ENCODE assay signal across 10 mouse cellular contexts in the genomic region with DNA sequence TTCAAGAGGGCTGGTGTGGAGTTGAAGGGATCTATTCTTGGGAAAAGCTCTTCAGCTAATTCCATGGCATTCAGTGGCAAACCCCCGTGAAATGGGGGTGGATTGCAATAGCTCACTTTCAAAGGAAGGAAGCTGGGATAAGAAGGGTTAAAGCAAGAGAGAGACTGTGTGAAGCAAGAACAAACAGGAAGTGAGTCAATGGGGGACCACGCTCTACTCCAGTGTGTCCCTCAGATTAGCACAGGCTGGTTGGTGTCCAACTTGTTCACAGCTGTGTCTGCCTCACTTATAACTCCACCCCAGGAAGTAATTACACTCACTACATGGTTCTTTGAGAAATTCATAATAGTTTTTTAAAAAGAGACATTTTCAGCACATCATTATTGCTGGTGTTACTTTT. TPM values are rescaled to one million over a fixed set of nuclear protein-coding genes. Genes with fewer than 3 reads are reported as not detected.
A peak's percentile ranks its signal among the peaks of the same experiment; 100 is the strongest.
DNase-seq lines count a peak whose midpoint lies in the region; ATAC-seq lines count a peak whose summit lies in the region.
"Had no signal": no experiment of that assay in that cellular context is flagged by ENCODE, and none has a peak within 500 bp of the region (broad histone marks: within the 10 kb centered on the region; RNA-seq: fewer than 3 reads in every experiment).

No protein-coding gene starts in this region.

- H3K27ac ChIP-seq in heart, embryonic 12.5 days (ENCODE audit: poor library complexity, severe bottlenecking), result 0 out of 2 replicates have a peak overlapping the region, but pooled peaks have one; percentile 3
- no peak overlapping the region for H3K27ac ChIP-seq in forebrain, embryonic 12.5 days
- H3K27ac ChIP-seq: embryonic facial prominence, embryonic 15.5 days; gastrocnemius, adult 2 months had no signal

- no peaks in the 10 kb centered on the region for H3K36me3 ChIP-seq in heart, embryonic 12.5 days
- no peaks in the 10 kb centered on the region for H3K36me3 ChIP-seq in megakaryocyte, embryonic 14.5 days (replicated peaks; ENCODE audit: low read length)
- H3K36me3 ChIP-seq in forebrain, embryonic 12.5 days (replicated peaks), result no peaks in the 10 kb centered on the region
- H3K36me3 ChIP-seq: embryonic facial prominence, embryonic 15.5 days had no signal

- H3K4me2 ChIP-seq in heart, embryonic 12.5 days, result no peak overlapping the region
- H3K4me2 ChIP-seq in forebrain, embryonic 12.5 days, result no peak overlapping the region
- H3K4me2 ChIP-seq: embryonic facial prominence, embryonic 15.5 days had no signal

- no peak overlapping the region for H3K9ac ChIP-seq in heart, embryonic 12.5 days
- H3K9ac ChIP-seq in forebrain, embryonic 12.5 days, result no peak overlapping the region
- H3K9ac ChIP-seq: embryonic facial prominence, embryonic 15.5 days had no signal

- 0 out of 2 replicates have a peak, but pooled peaks cover 3% of the 10 kb centered on the region for H3K9me3 ChIP-seq in heart, embryonic 12.5 days (replicated peaks)
- peaks cover 41% of the 10 kb centered on the region for H3K9me3 ChIP-seq in megakaryocyte, embryonic 14.5 days
- H3K9me3 ChIP-seq in forebrain, embryonic 12.5 days, result 0 out of 2 replicates have a peak, but pooled peaks cover 2% of the 10 kb centered on the region
- H3K9me3 ChIP-seq: embryonic facial prominence, embryonic 15.5 days had no signal

- intact Hi-C loops in heart, postnatal 25 days (cut with DNase I), result no loop called here
- intact Hi-C loops in left cerebral cortex, postnatal 10 days (cut with DNase I), result no loop called here

- no peak overlapping the region for H3K4me3 ChIP-seq in heart, embryonic 12.5 days
- peak overlapping the region; percentile 28 for H3K4me3 ChIP-seq in megakaryocyte, embryonic 14.5 days (replicated peaks)
- no peak overlapping the region for H3K4me3 ChIP-seq in forebrain, embryonic 12.5 days (replicated peaks)
- H3K4me3 ChIP-seq: embryonic facial prominence, embryonic 15.5 days; gastrocnemius, adult 2 months had no signal

- 30% methylated on average over 2 of the region's 2 CpGs for WGBS in heart, embryonic 12.5 days
- 19% methylated on average over 2 of the region's 2 CpGs for WGBS in forebrain, embryonic 12.5 days

- no peak for ATAC-seq in heart, embryonic 12.5 days (ENCODE audit: insufficient number of reproducible peaks, low FRiP score)
- ATAC-seq in forebrain, embryonic 12.5 days (ENCODE audit: low FRiP score), result no peak

- DNase-seq in heart, adult 11 months, result peak; percentile 95
- DNase-seq in heart, postnatal 25 days (ENCODE audit: low spot score), result no peak
- peak; percentile 95 for DNase-seq in 416B (ENCODE audit: low read depth)
- DNase-seq in urinary bladder, postnatal 4 days (ENCODE audit: low spot score in 2 of 2), result no peak
- DNase-seq in left cerebral cortex, postnatal 10 days (ENCODE audit: extremely low spot score in 1 of 2, low spot score in 2 of 2), result no peak
- DNase-seq: gastrocnemius, adult 2 months had no signal

- no peaks in the 10 kb centered on the region for H3K27me3 ChIP-seq in heart, embryonic 12.5 days (replicated peaks)
- H3K27me3 ChIP-seq in megakaryocyte, embryonic 14.5 days (replicated peaks), result peaks cover 9% of the 10 kb centered on the region
- H3K27me3 ChIP-seq in forebrain, embryonic 12.5 days, result no peaks in the 10 kb centered on the region
- H3K27me3 ChIP-seq: embryonic facial prominence, embryonic 15.5 days had no signal

- no peaks in the 10 kb centered on the region; the same call in 1 of the 2 replicates for H3K4me1 ChIP-seq in heart, embryonic 12.5 days (replicated peaks)
- peaks cover 15% of the 10 kb centered on the region for H3K4me1 ChIP-seq in megakaryocyte, embryonic 14.5 days
- peaks cover 3% of the 10 kb centered on the region; the same call in 1 of the 2 replicates for H3K4me1 ChIP-seq in forebrain, embryonic 12.5 days

RNA-seq across cellular contexts. Expression of a gene that starts 19.8 kb away (rescaled TPM):
- total RNA-seq in heart, postnatal 25 days (2021), result not detected
- polyA plus RNA-seq in heart, embryonic 12.5 days (2016; fragmentation: Nextera tagmentation; extraction: Ambion mirVana), result 0.27 and 0.36 TPM in 2 replicates
- not detected in 2 replicates for polyA plus RNA-seq in megakaryocyte, embryonic 14.5 days (2012; ENCODE audit: insufficient read depth, low replicate concordance)
- total RNA-seq in left cerebral cortex, postnatal 10 days (2021), result 10 to 100 TPM; 72.2 to 79.3 TPM
- 4.1 and 4.3 TPM in 2 replicates for polyA plus RNA-seq in forebrain, embryonic 12.5 days (2016; fragmentation: Nextera tagmentation; extraction: Ambion mirVana)
- total RNA-seq: gastrocnemius, adult 2 months had no signal

Comparison
In these comparisons a context has a peak if more than half of its experiments do, and no peak if none do; other contexts are left out.
1. DNase-seq: peak in heart, adult 11 months (single experiment) and 416B (single experiment); none in heart, postnatal 25 days (single experiment), urinary bladder, postnatal 4 days (0 of 2) and left cerebral cortex, postnatal 10 days (0 of 2).